Mouse (Mus musculus) adrenal gland, adult (tissue): Measurements from ENCODE around the gene Zscan22.
"Not testable (repeated sequence)": the region's sequence is repeated elsewhere in the genome, so short reads cannot be mapped to it uniquely, and the experiment has no call there.

Experiments
- DNase-seq, 2 experiments: peaks; one replicate each; pipeline ENCODE4 v3.0.0; 2022 to 2023; ENCODE audit warnings: low spot score in 1 of 2; ENCODE audit not compliant: inconsistent age in 2 of 2

Gene Zscan22

GRCm38 (mm10) chr7:12897655-12898410, at the start of gene Zscan22:
Gene Zscan22 (plus strand): TSS chr7:12897815.
- DNase-seq, result peak; percentile 95 to 98

DNA sequence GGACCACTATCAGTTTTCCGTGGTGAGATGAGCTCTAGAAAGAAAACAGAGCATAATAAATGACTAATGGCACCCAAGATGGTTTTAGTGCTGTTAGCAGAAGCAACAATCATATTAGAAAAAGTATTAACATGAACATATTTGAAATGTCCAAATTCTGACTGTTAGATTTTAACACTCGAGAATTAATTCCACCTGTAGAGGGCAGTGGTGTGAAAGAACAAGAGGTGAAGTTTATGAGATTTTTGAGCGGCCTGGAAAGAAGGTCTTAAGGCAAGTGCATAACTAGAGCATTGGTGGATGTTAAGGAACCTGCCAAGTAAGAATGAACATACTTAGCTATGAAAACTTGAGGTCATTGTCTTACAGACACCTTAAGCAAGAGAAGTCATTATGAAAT, 23.3 kb upstream of the Zscan22 start:
- DNase-seq, result peak in 1 of 2 experiments; percentile 72

GRCm38 (mm10) chr7:12880036-12880435, 17.6 kb upstream of the Zscan22 start:
- DNase-seq, result no peak

GRCm38 (mm10) chr7:12880497-12880896, 17.1 kb upstream of the Zscan22 start:
- not testable (repeated sequence) for DNase-seq

DNA sequence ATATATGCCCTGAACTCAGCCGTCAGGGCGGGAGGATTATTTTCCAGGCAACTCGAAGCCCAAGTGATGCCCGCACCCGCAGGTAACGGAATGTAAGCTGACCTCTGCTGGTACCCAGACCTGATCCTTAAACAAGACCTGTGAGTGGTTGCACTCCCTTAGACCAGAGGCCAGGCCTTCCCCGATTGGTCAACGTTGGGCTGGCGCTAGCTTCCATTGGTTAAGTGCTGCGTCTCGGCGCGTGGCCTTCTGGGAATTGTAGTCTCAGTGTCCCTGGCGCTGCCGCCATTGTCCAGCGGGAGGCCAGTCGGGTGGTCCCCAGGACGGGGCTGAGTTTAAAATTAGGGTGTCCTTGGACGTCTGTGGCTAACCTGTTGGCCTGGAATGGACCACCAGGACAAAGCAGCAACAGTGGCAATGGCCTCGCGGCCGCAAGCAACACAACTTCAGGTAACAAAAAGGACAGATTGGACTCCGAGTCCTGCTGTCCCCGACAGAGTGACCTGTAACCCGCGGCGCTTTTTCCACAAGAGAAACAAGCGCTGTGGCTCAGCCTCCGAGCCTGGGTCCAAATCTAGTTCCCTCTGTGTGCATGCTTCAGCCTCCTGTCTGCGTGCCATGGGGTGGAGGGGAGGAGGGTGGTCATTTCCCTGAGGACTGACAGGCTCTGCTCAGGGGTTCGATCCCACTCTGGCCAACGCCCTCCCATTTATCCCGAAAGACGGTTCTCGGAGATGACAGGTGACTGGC, 16.5 kb upstream of the Zscan22 start, which contains the start of gene Zfp128:
Zfp128 (plus strand) TSS at position 267 of the 750 bp plus-strand sequence.
- DNase-seq, result peak; percentile 94 to 98

DNA sequence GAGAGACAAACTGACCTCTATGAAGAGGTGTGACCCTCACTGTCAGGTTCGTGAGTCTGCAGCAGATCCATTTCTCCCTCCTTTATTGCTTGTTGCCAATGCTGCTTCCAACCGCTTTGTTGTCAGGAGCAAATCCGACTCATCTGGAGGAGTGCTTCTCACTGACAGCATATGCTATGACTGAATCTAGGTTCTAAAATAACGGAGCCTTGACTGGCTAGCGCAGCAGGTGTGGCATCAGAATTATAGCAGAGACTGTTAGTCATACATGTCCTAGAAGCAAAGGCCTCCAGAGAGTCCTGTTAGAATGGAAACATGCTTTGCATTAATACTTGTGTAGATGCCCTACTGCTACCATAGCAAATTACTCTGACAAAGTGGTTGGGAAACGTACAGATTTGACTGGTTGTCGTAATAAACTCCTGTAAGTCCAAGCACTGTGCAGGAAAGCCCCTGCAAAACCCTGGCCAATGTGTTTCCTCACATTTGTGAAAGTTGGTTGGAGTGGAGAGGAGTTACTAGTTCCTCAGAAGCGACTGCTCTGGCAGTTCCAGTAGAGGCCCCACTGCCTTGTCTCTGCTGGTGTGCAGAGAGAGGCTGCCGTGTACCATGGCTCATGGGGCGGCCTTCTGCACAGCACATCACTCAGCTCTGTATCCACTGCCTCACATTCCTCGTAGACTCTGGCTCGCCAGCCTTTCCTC, 10.9 kb upstream of the Zscan22 start:
- DNase-seq, result peak in 1 of 2 experiments; percentile 14

DNA sequence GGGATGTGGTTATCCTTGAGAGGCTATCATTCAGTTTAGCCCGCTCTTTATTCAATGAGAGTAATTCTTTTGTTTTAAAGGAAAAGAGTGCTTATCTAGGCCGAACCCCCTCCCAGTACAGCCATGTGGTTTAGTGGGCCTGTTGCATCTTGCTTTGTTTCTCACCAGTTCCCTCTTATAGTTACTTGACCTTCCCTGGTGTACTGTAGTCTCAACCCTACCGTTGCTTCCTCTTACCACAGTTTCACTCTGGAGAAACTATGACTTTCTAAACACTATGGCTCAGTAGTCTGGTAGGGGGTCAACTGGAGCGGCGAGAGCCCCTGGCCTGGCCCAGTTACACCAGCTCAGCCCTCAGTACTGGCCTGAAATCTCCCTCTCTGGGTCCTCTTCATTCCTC, 10.0 kb upstream of the Zscan22 start:
- no peak for DNase-seq

- no peak for DNase-seq
Measured at GRCm38 (mm10) chr7:12890928-12891327, 6.7 kb upstream of the Zscan22 start.

GRCm38 (mm10) chr7:12891334-12891733, 6.3 kb upstream of the Zscan22 start:
- DNase-seq, result no peak

- no peak for DNase-seq
Measured at GRCm38 (mm10) chr7:12901517-12901916, 3.9 kb downstream of the Zscan22 start.

GRCm38 (mm10) chr7:12903623-12904022, 6.0 kb downstream of the Zscan22 start:
- no peak for DNase-seq

DNA sequence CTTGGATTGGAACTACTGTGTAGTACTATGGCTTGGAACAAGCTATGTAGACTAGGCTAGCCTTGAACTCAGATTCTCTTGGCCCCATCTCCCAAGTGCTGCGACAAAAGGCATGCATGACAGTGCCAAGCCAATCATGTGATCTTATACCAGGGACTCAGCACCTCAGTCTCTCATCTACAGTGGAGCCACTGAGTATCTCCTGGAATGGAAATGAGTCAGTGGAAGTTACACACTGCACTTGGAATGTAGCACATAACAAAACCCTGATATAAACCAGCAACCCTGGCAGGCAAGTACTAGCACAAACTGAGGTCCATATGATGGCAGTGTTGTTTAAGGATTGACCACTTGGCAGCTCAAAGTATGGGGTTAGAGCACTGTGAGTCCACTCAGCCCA, 7.5 kb downstream of the Zscan22 start:
- DNase-seq, result peak; percentile 50 to 69

GRCm38 (mm10) chr7:12909498-12909962, 11.9 kb downstream of the Zscan22 start:
- DNase-seq, result peak; percentile 77 to 93

- DNase-seq, result peak; percentile 69 to 91
Measured at GRCm38 (mm10) chr7:12910181-12910668, 12.6 kb downstream of the Zscan22 start.

DNA sequence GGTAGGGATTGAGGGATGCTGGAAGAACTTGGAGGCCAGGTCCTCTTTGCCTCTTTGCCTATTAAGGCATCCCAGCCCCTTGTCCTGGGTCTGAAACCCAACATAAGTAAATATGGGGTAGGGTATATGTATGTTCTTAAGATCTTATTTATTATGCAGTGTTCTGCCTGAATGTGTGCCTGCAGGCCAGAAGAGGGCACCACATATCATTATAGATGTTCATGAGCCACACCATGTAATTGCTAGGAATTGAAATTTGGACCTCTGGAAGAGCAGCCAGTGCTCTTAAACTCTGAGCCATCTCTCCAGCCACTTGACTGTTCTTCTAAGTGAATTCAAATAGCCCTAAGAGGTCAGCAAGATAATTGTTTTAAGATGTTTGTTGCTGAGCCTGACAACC, 15.9 kb downstream of the Zscan22 start:
- DNase-seq, result peak in 1 of 2 experiments; percentile 51

DNA sequence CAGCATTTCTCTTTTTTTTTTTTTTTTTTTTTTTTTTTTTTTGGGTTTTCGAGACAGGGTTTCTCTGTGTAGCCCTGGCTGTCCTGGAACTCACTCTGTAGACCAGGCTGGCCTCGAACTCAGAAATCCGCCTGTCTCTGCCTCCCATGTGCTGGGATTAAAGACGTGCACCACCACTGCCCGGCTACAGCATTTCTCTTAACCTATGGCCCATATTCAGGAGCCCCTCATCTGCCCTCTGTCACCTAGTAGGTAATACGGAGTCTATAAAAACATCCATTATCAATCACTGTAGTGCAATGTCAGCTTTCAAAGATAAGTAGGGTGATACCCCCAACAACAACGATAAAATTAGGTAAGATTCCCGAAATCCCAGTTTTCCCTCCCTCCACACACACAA, 22.9 kb downstream of the Zscan22 start:
- not testable (repeated sequence) for DNase-seq

- no peak for DNase-seq
Measured at GRCm38 (mm10) chr7:12921318-12921704, 23.7 kb downstream of the Zscan22 start.

- DNase-seq, result peak; percentile 99
Measured at GRCm38 (mm10) chr7:12921705-12922465, 24.3 kb downstream of the Zscan22 start, which contains the start of gene Rps5. Gene Rps5 (plus strand): TSS chr7:12922290.

- DNase-seq, result no peak
Measured at GRCm38 (mm10) chr7:12922729-12923128, 25.1 kb downstream of the Zscan22 start.

DNA sequence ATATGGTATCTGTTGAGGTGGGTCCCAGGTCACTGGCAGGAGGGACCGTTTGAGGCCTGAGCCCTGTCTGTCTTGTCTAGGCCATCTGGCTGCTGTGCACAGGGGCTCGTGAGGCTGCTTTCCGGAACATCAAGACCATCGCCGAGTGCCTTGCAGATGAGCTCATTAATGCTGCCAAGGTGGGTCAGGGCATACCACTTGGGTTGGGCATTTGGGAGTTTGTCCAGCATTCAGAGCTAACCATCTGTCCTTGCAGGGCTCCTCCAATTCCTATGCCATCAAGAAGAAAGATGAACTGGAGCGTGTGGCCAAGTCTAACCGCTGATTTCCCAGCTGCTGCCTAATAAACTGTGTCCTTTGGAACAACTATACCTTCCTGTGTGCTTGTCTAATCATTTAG, 28.7 kb downstream of the Zscan22 start:
- no peak for DNase-seq
